Mouse (Mus musculus): ENCODE measurements around the gene Pla2g5. TPM values are rescaled to one million over a fixed set of nuclear protein-coding genes. Genes with fewer than 3 reads are reported as not detected.

The Pla2g5 gene
- 0.17 and 0.53 TPM in 2 replicates for polyA plus RNA-seq (2012; rRNA removed)

GRCm38 (mm10) chr4:138863344-138863998 is at the start of gene Pla2g5:
Pla2g5 (minus strand) TSS chr4:138863482.

DNA sequence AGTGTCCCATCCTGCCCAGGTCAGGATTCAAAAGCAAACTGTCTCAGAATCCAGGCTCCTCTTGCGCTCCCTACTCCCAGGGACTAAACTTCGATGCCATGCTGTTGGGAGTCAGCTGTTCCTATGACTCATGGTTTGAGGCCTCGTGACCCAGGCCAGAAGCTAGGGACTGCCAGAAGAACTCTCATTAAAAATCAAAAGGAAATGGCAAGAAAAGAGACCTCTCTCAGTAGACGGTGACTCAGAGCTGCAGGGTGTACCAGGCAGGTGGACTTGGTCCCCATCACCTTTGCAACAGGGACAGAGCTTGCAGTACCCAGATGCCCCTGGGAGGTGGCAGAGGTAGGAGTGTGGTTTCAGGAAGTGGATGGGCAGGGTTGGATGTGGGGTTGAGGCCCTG is 14.4 kb upstream of the Pla2g5 start, which contains the start of gene Pla2g2e:
Gene Pla2g2e, plus strand, starts transcription at position 212 of the 400 bp plus-strand sequence.

GRCm38 (mm10) chr4:138873864-138874263 is 10.6 kb upstream of the Pla2g5 start, which contains the start of gene Gm13030:
Gm13030 (minus strand) TSS chr4:138873964.

GRCm38 (mm10) chr4:138775435-138775834 is 87.8 kb downstream of the Pla2g5 start, which contains the start of gene Pla2g2d:
Pla2g2d (plus strand) TSS chr4:138775735.

DNA sequence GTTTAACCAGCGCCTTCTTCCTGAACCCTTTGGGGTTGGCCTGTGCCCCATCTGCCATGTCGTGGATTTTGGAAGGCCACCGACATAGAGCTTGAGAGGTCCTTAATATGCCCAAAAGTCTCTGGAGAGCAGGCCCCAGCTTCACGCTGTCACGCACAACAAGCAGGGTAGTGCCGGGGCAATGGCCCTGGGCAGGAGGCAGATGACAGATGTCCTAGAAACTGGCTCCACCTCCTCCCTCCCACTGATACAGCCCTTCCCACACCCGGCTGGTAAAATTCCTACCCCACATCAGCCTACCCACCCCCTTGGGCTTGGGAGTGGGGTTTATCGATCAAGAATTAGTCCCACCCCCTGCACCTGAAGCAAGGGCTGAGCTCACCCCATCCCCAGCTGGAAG is 105.9 kb downstream of the Pla2g5 start, which contains the start of gene Pla2g2f:
Gene Pla2g2f, minus strand, starts transcription at position 211 of the 400 bp plus-strand sequence.

Other genes with a start within 250 kb of the Pla2g5 start
- gene Vwa5b1, start 227.6 kb downstream of the Pla2g5 start, polyA plus RNA-seq (2012; rRNA removed): 0.20 and 0.37 TPM in 2 replicates
- gene Pla2g2c, start 138.7 kb downstream of the Pla2g5 start, polyA plus RNA-seq (2012; rRNA removed): 0.68 and 0.73 TPM in 2 replicates
- 0.98 and 1.5 TPM in 2 replicates for gene Ubxn10, start 126.3 kb downstream of the Pla2g5 start, polyA plus RNA-seq (2012; rRNA removed)
- 0.19 and 0.25 TPM in 2 replicates for gene Pla2g2f, start 105.9 kb downstream of the Pla2g5 start, polyA plus RNA-seq (2012; rRNA removed)
- 0.22 and 0.24 TPM in 2 replicates for gene Pla2g2d, start 87.7 kb downstream of the Pla2g5 start, polyA plus RNA-seq (2012; rRNA removed)
- gene Gm13030, start 10.5 kb upstream of the Pla2g5 start, polyA plus RNA-seq (2012; rRNA removed): not detected in 2 replicates
- gene Pla2g2e, start 14.5 kb upstream of the Pla2g5 start, polyA plus RNA-seq (2012; rRNA removed): not detected in 2 replicates
- 7.8 and 9.4 TPM in 2 replicates for gene Otud3, start 50.5 kb upstream of the Pla2g5 start, polyA plus RNA-seq (2012; rRNA removed)
- 0.05 TPM in 1 of 2 replicates, not detected in the other for gene Rnf186, start 103.6 kb upstream of the Pla2g5 start, polyA plus RNA-seq (2012; rRNA removed)
- gene Tmco4, start 109.4 kb upstream of the Pla2g5 start, polyA plus RNA-seq (2012; rRNA removed): 0.85 and 1.8 TPM in 2 replicates
- gene Htr6, start 212.1 kb upstream of the Pla2g5 start, polyA plus RNA-seq (2012; rRNA removed): 0.11 and 0.61 TPM in 2 replicates
- 15.3 and 33.4 TPM in 2 replicates for gene Nbl1, start 229.5 kb upstream of the Pla2g5 start, polyA plus RNA-seq (2012; rRNA removed)